Mouse (Mus musculus) MEL (cell line): ENCODE results near the gene Lsamp. TPM values are rescaled to one million over a fixed set of nuclear protein-coding genes. Genes with fewer than 3 reads are reported as not detected.

Experiments used
- DNase-seq: peaks from one replicate; pipeline ENCODE4 v3.0.0; 2011; ENCODE audit warnings: low read depth, low spot score
- H3K27ac ChIP-seq: 2 replicates; pipeline ENCODE4 v1.5.1; 2012; ENCODE audit warnings: low read depth, mild to moderate bottlenecking, control low read depth, low read length, moderate library complexity; ENCODE audit not compliant: control insufficient read depth
- H3K27me3 ChIP-seq, 2 experiments: fragments of 150-350 bp in 1 of 2; sonication (generic) in 1 of 2; 2 replicates each; pipeline ENCODE4 v1.6.1; 2012; ENCODE audit warnings: low read length in 2 of 2, mild to moderate bottlenecking in 2 of 2, improper control_type of control experiment in 1 of 2, moderate library complexity in 1 of 2; ENCODE audit not compliant: insufficient read depth in 2 of 2, control insufficient read depth in 1 of 2
- H3K36me3 ChIP-seq, 2 experiments: 2 replicates each; pipeline ENCODE4 v1.6.1; 2012 to 2014; ENCODE audit warnings: low read length in 2 of 2, improper control_type of control experiment in 1 of 2, inconsistent platforms in 1 of 2, mild to moderate bottlenecking in 1 of 2; ENCODE audit not compliant: insufficient read depth in 2 of 2, control insufficient read depth in 1 of 2
- H3K4me1 ChIP-seq, 2 experiments: fragments of 150-350 bp in 1 of 2; sonication (generic) in 1 of 2; 2 replicates each; pipeline ENCODE4 v1.6.1; 2012; ENCODE audit warnings: low read length in 2 of 2, improper control_type of control experiment in 1 of 2, mild to moderate bottlenecking in 1 of 2; ENCODE audit not compliant: insufficient read depth in 2 of 2, control insufficient read depth in 1 of 2
- H3K4me3 ChIP-seq, 2 experiments: fragments of 150-350 bp in 1 of 2; sonication (generic) in 1 of 2; 2 replicates each; pipeline ENCODE4 v1.5.1; 2012; ENCODE audit warnings: low read depth in 2 of 2, low read length in 2 of 2, mild to moderate bottlenecking in 2 of 2, moderate library complexity in 2 of 2, control low read depth in 1 of 2, improper control_type of control experiment in 1 of 2; ENCODE audit not compliant: control insufficient read depth in 1 of 2, insufficient read depth in 1 of 2
- H3K79me2 ChIP-seq: 2 replicates; pipeline ENCODE4 v1.6.1; 2012; ENCODE audit warnings: mild to moderate bottlenecking, low read length, moderate library complexity; ENCODE audit not compliant: control insufficient read depth, poor library complexity, insufficient read depth
- H3K9ac ChIP-seq: 2 replicates; pipeline ENCODE4 v1.6.1; 2012; ENCODE audit warnings: low read depth, mild to moderate bottlenecking, control low read depth, low read length, moderate library complexity; ENCODE audit not compliant: control insufficient read depth, poor library complexity, severe bottlenecking
- H3K9me3 ChIP-seq: fragments of 150-350 bp; sonication (generic); replicated peaks from 2 replicates; pipeline ENCODE4 v1.6.1; 2012; ENCODE audit warnings: mild to moderate bottlenecking, low read length, improper control_type of control experiment, moderate library complexity; ENCODE audit not compliant: insufficient read depth
- CHD1 ChIP-seq: IDR thresholded peaks from 2 replicates; pipeline ENCODE4 v1.6.1; 2012; ENCODE audit warnings: low read depth, mild to moderate bottlenecking, inconsistent platforms, low read length, improper control_type of control experiment
- CTCF ChIP-seq, 3 experiments: IDR thresholded peaks in 2 of 3; conservative IDR thresholded peaks in 1 of 3; 2 replicates each; pipeline ENCODE4 v1.5.1; 2011 to 2012; ENCODE audit warnings: low read length in 3 of 3, low read depth in 2 of 3, mild to moderate bottlenecking in 2 of 3, improper control_type of control experiment in 1 of 3, inconsistent platforms in 1 of 3, mixed read lengths in 1 of 3, moderate library complexity in 1 of 3; ENCODE audit not compliant: control insufficient read depth in 1 of 3, insufficient read depth in 1 of 3, poor library complexity in 1 of 3, severe bottlenecking in 1 of 3
- ELF1 ChIP-seq: IDR thresholded peaks from 2 replicates; pipeline ENCODE4 v1.6.1; 2014; ENCODE audit warnings: low read depth, mild to moderate bottlenecking, inconsistent platforms, low read length, improper control_type of control experiment, moderate library complexity
- EP300 ChIP-seq, 2 experiments: IDR thresholded peaks; 2 replicates each; pipeline ENCODE4 v1.6.1; 2011; ENCODE audit warnings: improper control_type of control experiment in 2 of 2, low read length in 2 of 2, low read depth in 1 of 2, mild to moderate bottlenecking in 1 of 2
- ETS1 ChIP-seq: IDR thresholded peaks from 2 replicates; pipeline ENCODE4 v1.6.1; 2012; ENCODE audit warnings: low read depth, mild to moderate bottlenecking, inconsistent platforms, low read length, improper control_type of control experiment, moderate library complexity
- GABPA ChIP-seq: IDR thresholded peaks from 2 replicates; pipeline ENCODE4 v1.6.1; 2012; ENCODE audit warnings: low read depth, mild to moderate bottlenecking, inconsistent platforms, low read length, improper control_type of control experiment, moderate library complexity
- GATA1 ChIP-seq: IDR thresholded peaks from 2 replicates; pipeline ENCODE4 v1.6.1; 2011; ENCODE audit warnings: low read depth, low read length, improper control_type of control experiment
- HCFC1 ChIP-seq: IDR thresholded peaks from 2 replicates; pipeline ENCODE4 v1.6.1; 2012; ENCODE audit warnings: low read depth, mild to moderate bottlenecking, inconsistent platforms, low read length, improper control_type of control experiment, moderate library complexity
- JUND ChIP-seq: IDR thresholded peaks from 2 replicates; pipeline ENCODE4 v1.6.1; 2011; ENCODE audit warnings: low read depth, mild to moderate bottlenecking, improper control_type of control experiment, low read length
- MAFK ChIP-seq: IDR thresholded peaks from 2 replicates; pipeline ENCODE4 v1.6.1; 2011; ENCODE audit warnings: low read depth, mild to moderate bottlenecking, low read length, improper control_type of control experiment, borderline replicate concordance
- MAZ ChIP-seq: IDR thresholded peaks from 2 replicates; pipeline ENCODE4 v1.6.1; 2012; ENCODE audit warnings: low read depth, mild to moderate bottlenecking, inconsistent platforms, low read length, improper control_type of control experiment
- MXI1 ChIP-seq: IDR thresholded peaks from 2 replicates; pipeline ENCODE4 v1.6.1; 2011; ENCODE audit warnings: mild to moderate bottlenecking, low read depth, low read length, improper control_type of control experiment
- MYB ChIP-seq: IDR thresholded peaks from 2 replicates; pipeline ENCODE4 v1.6.1; 2011; ENCODE audit warnings: mild to moderate bottlenecking, low read depth, low read length, improper control_type of control experiment
- MYC ChIP-seq: IDR thresholded peaks from 2 replicates; pipeline ENCODE4 v1.6.1; 2011; ENCODE audit warnings: low read depth, mild to moderate bottlenecking, low read length, improper control_type of control experiment, moderate library complexity
- POLR2A ChIP-seq, 2 experiments: IDR thresholded peaks; 2 replicates each; pipeline ENCODE4 v1.6.1; 2011 to 2012; ENCODE audit warnings: low read length in 2 of 2, mild to moderate bottlenecking in 2 of 2, control low read depth in 1 of 2, improper control_type of control experiment in 1 of 2, low read depth in 1 of 2, moderate library complexity in 1 of 2; ENCODE audit not compliant: control insufficient read depth in 1 of 2, insufficient read depth in 1 of 2, poor library complexity in 1 of 2
- POLR2AphosphoS2 ChIP-seq: IDR thresholded peaks from 2 replicates; pipeline ENCODE4 v1.6.1; 2011; ENCODE audit warnings: low read length, improper control_type of control experiment
- RAD21 ChIP-seq: IDR thresholded peaks from 2 replicates; pipeline ENCODE4 v1.6.1; 2011; ENCODE audit warnings: mild to moderate bottlenecking, low read depth, low read length, improper control_type of control experiment
- SIN3A ChIP-seq: IDR thresholded peaks from 2 replicates; pipeline ENCODE4 v1.6.1; 2012; ENCODE audit warnings: low read length, improper control_type of control experiment, inconsistent platforms
- SMC3 ChIP-seq: IDR thresholded peaks from 2 replicates; pipeline ENCODE4 v1.6.1; 2011; ENCODE audit warnings: low read depth, low read length, improper control_type of control experiment
- TBP ChIP-seq: IDR thresholded peaks from 2 replicates; pipeline ENCODE4 v1.8.0; 2011; ENCODE audit warnings: low read depth, low read length, improper control_type of control experiment
- USF1 ChIP-seq: IDR thresholded peaks from 2 replicates; pipeline ENCODE4 v1.6.1; 2014; ENCODE audit warnings: low read depth, mild to moderate bottlenecking, inconsistent platforms, low read length, improper control_type of control experiment, moderate library complexity
- USF2 ChIP-seq, 2 experiments: IDR thresholded peaks; 2 replicates each; pipeline ENCODE4 v1.6.1; 2011 to 2012; ENCODE audit warnings: improper control_type of control experiment in 2 of 2, low read length in 2 of 2, borderline replicate concordance in 1 of 2, inconsistent platforms in 1 of 2, low read depth in 1 of 2, mild to moderate bottlenecking in 1 of 2; ENCODE audit not compliant: insufficient read depth in 1 of 2
- ZNF384 ChIP-seq: IDR thresholded peaks from 2 replicates; pipeline ENCODE4 v1.6.1; 2012; ENCODE audit warnings: low read depth, mild to moderate bottlenecking, inconsistent platforms, low read length, improper control_type of control experiment
- polyA plus RNA-seq, 2 experiments: library from polyadenylated mRNA; stranded (reverse) in 1 of 2; unstranded in 1 of 2; fragments of >175 nt in 1 of 2; fragments of >200 nt in 1 of 2; gene quantifications; 2 replicates each; pipeline versions ENCODE4 v1.2.1 to v1.2.4; 2012; ENCODE audit warnings: low replicate concordance in 2 of 2, low read depth in 1 of 2; ENCODE audit not compliant: insufficient read length in 2 of 2, insufficient read depth in 1 of 2, missing spikeins in 1 of 2
- total RNA-seq: library from RNA; depleted of rRNA; stranded (reverse); fragments of 300-350 nt; gene quantifications from 2 replicates; pipeline ENCODE4 v1.2.3, GENCODE M21; 2012

Gene Lsamp
- total and polyA plus RNA-seq, 3 experiments: 0.42 TPM; not detected in 2

DNA sequence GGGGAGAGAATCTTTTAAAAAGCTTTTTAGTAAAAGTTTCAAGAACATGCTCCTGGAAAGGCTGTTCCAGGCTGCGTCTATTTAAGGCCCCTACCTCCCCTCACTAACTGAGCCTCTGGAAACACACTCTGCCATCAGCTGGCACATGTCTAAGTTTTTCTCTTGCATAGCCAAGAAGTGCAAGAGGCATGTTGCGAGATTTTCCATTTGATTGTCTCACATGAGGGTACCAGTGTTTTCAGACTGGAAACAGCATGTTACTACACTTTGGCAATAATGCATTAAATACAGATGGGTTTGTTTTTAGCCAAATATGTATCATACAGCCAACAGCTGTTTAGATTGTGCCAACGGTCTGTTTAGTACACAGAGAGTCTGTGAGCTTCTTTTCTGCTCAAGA, 958.1 kb downstream of the Lsamp start:
- Histone ChIP-seq H3K9ac (no peak overlapping the region), H3K27ac (no peak overlapping the region), H3K36me3 (no peaks in the 10 kb centered on the region), H3K79me2 (no peaks in the 10 kb centered on the region), H3K27me3 (no peaks in the 10 kb centered on the region), H3K9me3 (no peaks in the 10 kb centered on the region), H3K4me3 (no peak overlapping the region), H3K4me1 (no peaks in the 10 kb centered on the region)
- DNase-seq: no peak
- TF ChIP-seq ZNF384 (no peak), USF2 (IDR thresholded peaks at IDR 0.05; ENCODE audit: borderline replicate concordance in 1 of 2, insufficient read depth in 1 of 2, low read depth in 1 of 2, low read length in 2 of 2) (no peak), GABPA (no peak), ELF1 (no peak), CHD1 (no peak), GATA1 (no peak), SIN3A (no peak), TBP (no peak), CTCF (IDR thresholded peaks at IDR 0.05 in 2 of 3, conservative IDR thresholded peaks at IDR 0.05 in 1 of 3; ENCODE audit: control insufficient read depth in 1 of 3, insufficient read depth in 1 of 3, low read depth in 2 of 3, low read length in 3 of 3, poor library complexity in 1 of 3, severe bottlenecking in 1 of 3) (no peak), MYC (no peak), MXI1 (no peak), POLR2AphosphoS2 (no peak), HCFC1 (no peak), MYB (no peak), MAFK (no peak)

DNA sequence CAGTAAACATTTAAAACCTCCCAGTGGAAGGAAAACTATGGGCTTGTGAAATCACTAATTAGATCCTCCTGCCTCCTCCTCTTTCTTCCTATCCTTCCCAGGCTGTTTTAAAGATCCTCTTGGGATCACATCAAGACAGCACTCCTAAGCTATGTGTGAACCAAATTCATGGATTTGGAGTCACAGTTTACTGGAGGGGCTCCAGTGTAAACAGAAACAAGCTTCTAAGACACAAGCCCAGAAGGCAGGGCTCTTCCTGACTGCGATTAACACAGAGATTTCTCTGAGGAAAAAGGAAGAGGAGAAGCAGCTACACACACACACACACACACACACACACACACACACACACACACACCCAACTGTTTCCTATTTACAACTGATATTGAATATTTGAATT, 961.7 kb downstream of the Lsamp start:
- DNase-seq: no peak
- H3K4me3 ChIP-seq: no peak overlapping the region
- no peak overlapping the region for H3K9ac ChIP-seq
- H3K27me3 ChIP-seq: no peaks in the 10 kb centered on the region
- no peaks in the 10 kb centered on the region for H3K36me3 ChIP-seq
- H3K79me2 ChIP-seq: no peaks in the 10 kb centered on the region
- no peaks in the 10 kb centered on the region for H3K9me3 ChIP-seq
- TF ChIP-seq USF1 (no peak), EP300 (IDR thresholded peaks at IDR 0.05; ENCODE audit: low read depth in 1 of 2, low read length in 2 of 2) (no peak), ETS1 (no peak), TBP (no peak), MAZ (no peak), SMC3 (no peak), POLR2AphosphoS2 (no peak), JUND (no peak), RAD21 (no peak), POLR2A (IDR thresholded peaks at IDR 0.05; ENCODE audit: control insufficient read depth in 1 of 2, insufficient read depth in 1 of 2, low read depth in 1 of 2, low read length in 2 of 2, poor library complexity in 1 of 2) (no peak)
- no peak overlapping the region for H3K27ac ChIP-seq
- H3K4me1 ChIP-seq: no peaks in the 10 kb centered on the region
